Mouse (Mus musculus) CH12F3 (cell line): ENCODE results near the gene Slc35b1.

Experiments
- in situ Hi-C: fragments of 300-500 bp; cut with MboI; formaldehyde crosslinking; loops from 2 replicates; pipeline ENCODE4 v1.14.3; 2020; ENCODE audit warnings: low sequenced_read_pairs

Slc35b1 gene

GRCm38 (mm10) chr11:95384319-95384972, at the start of gene Slc35b1:
Gene Slc35b1 (plus strand): TSS chr11:95384692.
- in situ Hi-C loops: no loop called here

- in situ Hi-C loops: no loop called here
These were observed 47.8 kb upstream of the Slc35b1 start, which contains the start of gene Fam117a for GRCm38 (mm10) chr11:95336568-95337128. Gene Fam117a (plus strand): TSS chr11:95337018.

- in situ Hi-C loops: no loop called here
These were observed 47.2 kb upstream of the Slc35b1 start for GRCm38 (mm10) chr11:95337129-95337813.

GRCm38 (mm10) chr11:95337846-95338342, 46.6 kb upstream of the Slc35b1 start:
- in situ Hi-C loops: no loop called here

GRCm38 (mm10) chr11:95339471-95340021, 44.9 kb upstream of the Slc35b1 start:
- in situ Hi-C loops: no loop called here

- in situ Hi-C loops: no loop called here
These were observed 44.2 kb upstream of the Slc35b1 start for GRCm38 (mm10) chr11:95340259-95340658.

GRCm38 (mm10) chr11:95340664-95341063, 43.8 kb upstream of the Slc35b1 start:
- in situ Hi-C loops: no loop called here

GRCm38 (mm10) chr11:95343180-95343579, 41.3 kb upstream of the Slc35b1 start:
- in situ Hi-C loops: no loop called here

GRCm38 (mm10) chr11:95344181-95344580, 40.3 kb upstream of the Slc35b1 start:
- in situ Hi-C loops: no loop called here

GRCm38 (mm10) chr11:95350289-95350688, 34.2 kb upstream of the Slc35b1 start:
- in situ Hi-C loops: no loop called here

- in situ Hi-C loops: no loop called here
These were observed 33.5 kb upstream of the Slc35b1 start for GRCm38 (mm10) chr11:95350960-95351359.

- in situ Hi-C loops: no loop called here
These were observed 31.8 kb upstream of the Slc35b1 start for GRCm38 (mm10) chr11:95352686-95353085.

- in situ Hi-C loops: no loop called here
These were observed 31.3 kb upstream of the Slc35b1 start for GRCm38 (mm10) chr11:95353226-95353625.

- in situ Hi-C loops: no loop called here
These were observed 30.1 kb upstream of the Slc35b1 start for GRCm38 (mm10) chr11:95354228-95354944.

GRCm38 (mm10) chr11:95354945-95355660, 29.4 kb upstream of the Slc35b1 start:
- in situ Hi-C loops: no loop called here

GRCm38 (mm10) chr11:95355661-95356011, 28.9 kb upstream of the Slc35b1 start:
- in situ Hi-C loops: no loop called here

GRCm38 (mm10) chr11:95356039-95356438, 28.5 kb upstream of the Slc35b1 start:
- in situ Hi-C loops: no loop called here

- in situ Hi-C loops: no loop called here
These were observed 27.8 kb upstream of the Slc35b1 start for GRCm38 (mm10) chr11:95356469-95357273.

GRCm38 (mm10) chr11:95358263-95358662, 26.2 kb upstream of the Slc35b1 start:
- in situ Hi-C loops: no loop called here

- in situ Hi-C loops: no loop called here
These were observed 20.1 kb upstream of the Slc35b1 start for GRCm38 (mm10) chr11:95364388-95364787.
